Mouse (Mus musculus): ENCODE measurements around the gene Rin3.
"Not testable (repeated sequence)": the region's sequence is repeated elsewhere in the genome, so short reads cannot be mapped to it uniquely, and the experiment has no call there.

Rin3 gene

DNA sequence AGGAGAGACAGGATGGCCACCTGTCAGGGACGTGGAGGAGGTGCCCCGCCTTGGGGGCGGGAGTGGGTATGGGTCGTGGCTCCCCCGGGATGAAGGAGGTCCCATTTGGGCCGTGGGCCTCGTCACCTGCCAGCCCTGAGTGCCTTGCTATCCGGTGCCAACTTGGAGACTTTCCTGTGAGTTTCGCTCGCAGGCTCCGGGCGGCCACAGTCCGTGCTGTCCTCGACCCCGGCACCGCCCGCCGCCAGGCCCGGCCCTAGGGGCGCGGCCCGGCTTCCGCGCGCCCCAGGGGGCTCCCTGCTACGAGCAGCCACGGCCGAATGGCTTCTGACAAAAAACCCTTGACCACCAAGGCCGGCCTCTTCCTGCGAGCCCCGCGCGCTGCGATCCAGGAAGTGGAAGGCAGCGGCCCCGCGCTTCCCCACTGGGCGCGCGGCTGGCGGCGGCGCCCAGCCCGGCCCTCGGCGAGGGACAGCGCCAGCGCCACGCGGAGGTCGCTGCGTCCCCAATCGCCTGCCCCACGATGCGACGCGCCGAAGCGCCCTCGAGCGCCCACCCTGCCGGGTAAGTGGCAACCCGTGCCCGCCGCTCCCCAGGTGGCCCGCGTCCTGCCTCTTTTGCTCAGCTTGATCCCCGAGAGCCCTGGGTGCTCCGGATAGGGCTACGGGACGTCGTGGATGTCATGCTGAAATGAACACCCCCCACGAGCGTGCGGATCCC is at the start of gene Rin3:
Gene Rin3, plus strand, starts transcription at position 286 of the 720 bp plus-strand sequence.
- DNase-seq (ENCODE audit: low spot score), result no peak

DNA sequence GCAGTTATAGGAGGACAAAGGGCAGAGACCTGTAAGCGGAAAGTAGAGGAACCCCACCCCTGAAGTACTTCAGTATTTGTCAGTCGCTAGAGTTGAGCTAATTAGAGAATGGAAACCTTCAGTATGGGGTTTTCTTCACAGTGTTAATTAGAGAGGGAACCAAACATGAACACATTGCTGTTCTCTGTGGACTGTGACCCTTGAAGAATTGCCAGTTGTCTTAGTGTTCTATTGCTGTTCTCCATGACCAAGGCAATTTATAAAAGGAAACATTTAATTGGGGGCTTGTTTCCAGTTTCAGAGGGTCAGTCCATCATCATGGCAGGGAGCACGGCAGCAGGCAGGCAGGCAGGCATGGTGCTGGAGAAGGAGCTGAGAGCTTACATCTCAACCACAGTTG is 47.3 kb upstream of the Rin3 start:
- no peak for DNase-seq (ENCODE audit: low spot score)

DNA sequence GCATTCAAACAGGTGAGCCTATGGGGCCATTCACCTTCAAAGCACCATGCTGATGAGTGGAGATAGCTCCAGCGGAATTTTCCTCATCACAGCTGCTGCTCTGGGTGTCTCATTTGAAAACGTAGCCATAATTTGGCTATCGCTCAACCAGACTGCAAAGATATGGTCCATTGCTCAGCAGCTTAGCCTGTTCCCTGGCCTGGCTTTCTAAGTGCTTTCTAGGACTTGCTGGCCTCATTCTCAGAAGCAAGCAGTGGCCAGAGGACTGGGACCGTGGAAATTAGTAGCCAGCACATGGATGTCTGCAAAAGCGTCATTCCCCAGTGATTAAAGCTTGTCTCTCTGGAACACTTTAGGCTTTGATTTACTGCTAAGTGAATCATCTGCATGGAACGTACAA is 46.5 kb upstream of the Rin3 start:
- no peak for DNase-seq (ENCODE audit: low spot score)

DNA sequence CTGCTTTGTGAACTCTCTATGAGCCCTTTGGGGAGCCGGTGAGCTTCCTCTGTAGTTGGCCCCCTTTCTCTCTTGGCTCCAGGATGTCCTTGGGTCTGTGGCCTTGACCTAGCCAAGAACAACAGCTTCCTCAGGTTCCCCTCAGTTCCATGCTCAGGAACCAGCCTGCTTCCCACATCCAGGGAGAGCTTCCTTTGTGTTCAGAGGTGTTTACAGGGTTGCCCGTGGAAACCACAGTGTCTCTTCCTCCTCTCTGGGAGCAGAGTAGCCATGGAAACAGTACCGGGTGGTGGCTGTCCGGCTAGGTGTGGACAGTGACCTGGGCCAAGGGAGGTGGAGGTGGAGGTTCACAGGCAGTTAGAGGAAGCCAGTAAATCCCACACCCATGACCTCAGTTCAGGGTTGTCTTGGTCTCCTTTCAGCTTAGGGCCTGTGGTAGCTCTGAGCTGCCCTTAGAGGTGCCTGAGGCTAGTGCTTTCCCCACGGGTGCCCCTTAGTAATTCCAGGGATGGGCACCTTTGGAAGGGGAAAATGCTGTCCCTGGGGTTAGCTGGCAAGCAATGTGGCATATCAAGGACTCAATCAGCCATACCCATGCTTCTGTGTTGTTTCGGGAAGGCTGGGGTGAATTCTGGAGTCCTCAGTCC is 40.6 kb upstream of the Rin3 start:
- DNase-seq (ENCODE audit: low spot score), result no peak

GRCm38 (mm10) chr12:102243915-102244314 is 38.9 kb upstream of the Rin3 start:
- no peak for DNase-seq (ENCODE audit: low spot score)

DNA sequence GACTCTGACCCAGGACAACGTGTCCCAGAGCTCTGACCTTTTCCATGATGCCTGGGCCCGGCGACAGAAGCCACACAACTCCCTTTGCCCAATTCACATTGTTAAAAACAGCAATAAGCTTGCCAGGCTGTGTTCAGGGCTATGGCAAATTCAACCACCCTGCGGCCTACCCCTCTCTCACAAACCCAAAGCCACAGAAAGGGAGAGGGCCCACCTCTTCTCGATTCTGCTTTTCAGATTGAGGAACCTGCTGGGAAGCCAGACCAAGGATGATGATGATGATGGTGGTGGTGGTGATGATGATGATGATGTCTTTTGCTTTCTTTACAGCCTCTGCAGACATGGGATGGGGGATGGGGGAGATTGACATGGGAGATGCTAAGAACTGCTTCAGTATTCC is 36.6 kb upstream of the Rin3 start:
- DNase-seq (ENCODE audit: low spot score), result no peak

DNA sequence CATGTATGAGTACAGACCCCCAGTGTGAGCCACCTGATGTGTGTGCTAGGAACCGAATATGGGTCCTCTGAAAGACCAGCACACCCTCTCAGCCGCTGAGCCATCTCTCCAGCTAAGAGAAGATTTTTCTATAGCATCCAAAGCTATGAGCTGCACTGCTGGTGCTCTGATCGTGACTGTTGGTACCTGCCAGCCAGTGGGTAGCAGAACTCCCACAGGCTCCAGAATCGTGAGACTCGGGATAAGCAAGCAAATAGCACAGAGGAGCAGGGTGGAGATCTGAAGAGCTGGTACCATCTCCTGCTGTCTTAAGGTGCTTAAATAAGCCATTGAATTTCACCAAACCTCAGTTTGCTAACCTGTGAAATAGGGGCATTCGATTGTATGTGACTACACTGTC is 34.7 kb upstream of the Rin3 start:
- no peak for DNase-seq (ENCODE audit: low spot score)

- no peak for DNase-seq (ENCODE audit: low spot score)
These were observed 32.5 kb upstream of the Rin3 start for GRCm38 (mm10) chr12:102250316-102250715.

DNA sequence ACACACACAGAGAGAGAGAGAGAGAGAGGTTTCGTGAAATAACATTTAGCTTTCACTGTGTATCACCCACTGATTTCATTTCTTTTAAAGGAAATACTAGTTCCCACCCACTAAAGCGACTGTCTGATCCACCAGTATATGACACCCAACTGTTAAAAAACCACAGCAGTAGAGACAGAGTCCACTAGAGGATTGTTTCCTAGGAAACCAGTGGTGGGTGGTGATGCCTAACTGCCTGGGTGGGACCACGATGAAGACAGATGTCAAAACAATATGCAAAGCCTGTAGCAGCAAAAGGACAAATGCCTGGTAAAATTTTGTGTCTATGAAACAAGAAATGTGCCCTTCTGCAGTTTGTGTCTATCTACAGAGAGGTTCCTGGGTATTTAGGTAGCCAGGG is 31.8 kb upstream of the Rin3 start:
- no peak for DNase-seq (ENCODE audit: low spot score)

DNA sequence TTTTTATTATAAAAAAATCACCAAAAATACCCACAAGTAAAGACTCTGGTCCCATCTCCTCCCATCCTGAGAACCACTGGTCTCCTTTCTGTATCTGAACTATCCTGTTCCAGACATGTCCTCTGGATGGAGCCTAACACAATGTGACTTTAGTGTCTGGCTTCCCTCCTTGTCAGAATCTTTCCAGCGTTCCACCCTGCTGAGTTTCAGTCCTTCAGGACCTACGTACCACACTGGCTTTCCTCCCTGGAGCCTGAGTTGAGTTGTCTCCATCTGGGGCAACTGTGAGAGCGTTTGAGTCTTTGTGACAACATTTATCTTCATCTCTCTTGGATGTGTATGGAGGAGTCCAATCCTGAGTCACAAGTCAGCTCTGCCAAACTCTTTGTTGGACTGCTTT is 30.9 kb upstream of the Rin3 start:
- DNase-seq (ENCODE audit: low spot score), result no peak

GRCm38 (mm10) chr12:102252525-102252924 is 30.3 kb upstream of the Rin3 start:
- no peak for DNase-seq (ENCODE audit: low spot score)

DNA sequence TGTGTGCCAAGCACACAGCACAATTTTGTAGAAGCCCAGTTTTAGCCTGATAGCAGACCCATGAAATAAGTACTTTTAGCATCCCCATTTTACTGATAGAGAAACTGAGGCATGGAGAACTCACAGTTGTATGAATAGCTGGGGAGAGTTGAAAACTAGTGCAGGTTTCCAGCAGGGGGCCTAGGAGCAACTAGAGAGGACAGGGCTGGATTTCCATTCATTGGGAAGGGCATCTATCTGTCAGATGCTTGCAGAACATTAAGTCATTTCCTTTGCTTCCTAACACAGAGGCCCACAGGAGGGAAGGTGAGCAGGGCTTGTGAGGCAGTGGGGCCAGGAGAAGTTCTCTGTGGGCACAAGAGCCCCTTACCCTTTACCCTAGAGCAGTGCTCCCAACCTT is 27.8 kb upstream of the Rin3 start:
- no peak for DNase-seq (ENCODE audit: low spot score)

- peak; percentile 4 for DNase-seq (ENCODE audit: low spot score)
These were observed 24.2 kb upstream of the Rin3 start for GRCm38 (mm10) chr12:102258522-102259112.

- no peak for DNase-seq (ENCODE audit: low spot score)
These were observed 20.9 kb upstream of the Rin3 start for GRCm38 (mm10) chr12:102261933-102262396.

GRCm38 (mm10) chr12:102262809-102263208 is 20.0 kb upstream of the Rin3 start:
- DNase-seq (ENCODE audit: low spot score), result no peak

GRCm38 (mm10) chr12:102263249-102263648 is 19.6 kb upstream of the Rin3 start:
- no peak for DNase-seq (ENCODE audit: low spot score)

DNA sequence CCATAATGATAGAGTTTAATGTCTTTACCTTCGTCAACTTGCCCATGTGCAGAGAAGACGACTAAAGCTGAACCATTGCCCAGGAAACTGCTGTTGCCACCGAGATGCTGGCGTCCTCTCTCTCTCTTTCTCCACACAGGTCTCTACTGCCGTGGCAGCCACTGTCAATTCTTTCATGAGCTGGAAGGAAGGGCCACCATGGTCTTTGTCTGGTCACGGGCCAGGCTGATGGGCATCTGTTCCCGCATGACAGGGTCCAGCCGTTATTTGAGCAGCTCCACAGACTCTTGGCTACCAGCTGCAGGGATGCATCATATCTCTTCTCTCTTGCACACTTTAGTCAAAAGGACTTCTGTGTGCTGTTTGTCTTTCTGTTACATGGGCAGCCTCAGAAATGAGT is 16.4 kb upstream of the Rin3 start:
- no peak for DNase-seq (ENCODE audit: low spot score)

DNA sequence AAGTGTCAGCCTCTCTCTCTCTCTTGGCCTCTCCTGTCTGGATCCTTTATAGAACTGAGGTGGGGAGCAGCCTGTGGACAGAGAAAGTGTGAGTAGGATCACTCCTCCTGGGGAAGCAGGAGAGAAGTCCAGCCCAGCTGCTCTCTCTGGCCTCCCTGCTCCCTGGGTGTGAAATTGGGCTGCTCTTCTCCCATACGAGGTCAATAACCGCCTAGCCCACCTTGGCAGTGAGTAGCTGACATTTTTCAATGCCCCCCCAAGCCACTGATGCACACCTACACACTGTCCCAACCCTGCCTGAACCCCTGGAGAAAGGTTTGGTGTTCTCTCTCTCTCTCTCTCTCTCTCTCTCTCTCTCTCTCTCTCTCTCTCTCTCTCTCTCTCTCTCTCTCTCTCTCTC is 13.7 kb upstream of the Rin3 start:
- DNase-seq (ENCODE audit: low spot score), result no peak

- DNase-seq (ENCODE audit: low spot score), result no peak
These were observed 12.0 kb upstream of the Rin3 start for GRCm38 (mm10) chr12:102270776-102271405.

DNA sequence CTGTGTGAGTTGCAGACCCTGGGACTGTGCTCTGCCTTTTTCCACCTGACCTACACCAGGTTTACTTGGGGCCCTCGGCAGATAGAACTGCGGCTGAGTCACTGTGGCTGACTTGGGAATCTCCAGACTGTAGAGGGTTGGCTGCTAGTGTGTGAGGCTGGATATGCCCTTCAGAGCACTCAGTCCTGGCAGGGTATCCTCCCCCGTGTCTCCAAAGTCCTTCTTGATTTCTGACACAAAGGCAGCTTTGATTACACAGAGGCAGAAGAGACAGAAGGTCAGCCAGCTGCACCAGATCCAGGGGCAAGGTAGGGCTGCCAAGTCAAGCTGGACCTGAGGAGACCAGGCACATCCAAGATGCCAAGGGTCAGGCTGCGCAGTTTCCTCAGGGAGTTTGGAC is 11.4 kb upstream of the Rin3 start:
- no peak for DNase-seq (ENCODE audit: low spot score)

- DNase-seq (ENCODE audit: low spot score), result no peak
These were observed 6.9 kb upstream of the Rin3 start for GRCm38 (mm10) chr12:102275833-102276443.

DNA sequence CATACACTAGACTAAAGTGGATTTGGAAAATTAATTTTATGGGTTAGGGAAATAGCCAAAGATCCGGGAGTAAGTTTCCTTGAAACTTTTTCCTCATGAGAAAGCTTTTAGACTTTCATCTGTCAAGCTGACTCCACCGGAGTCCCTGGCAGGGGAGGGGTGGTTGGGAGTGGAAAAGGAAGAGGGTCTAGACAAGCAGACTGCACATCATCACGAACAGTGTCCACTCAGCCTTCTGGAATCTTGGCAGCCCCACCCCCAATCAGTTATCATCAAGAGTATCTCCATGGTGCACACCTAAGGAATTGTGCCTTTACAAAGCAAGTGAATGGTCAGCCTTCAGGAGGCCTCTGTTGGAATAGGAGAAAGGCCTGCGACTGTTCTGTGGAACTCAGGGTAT is 2.6 kb upstream of the Rin3 start:
- not testable (repeated sequence) for DNase-seq (ENCODE audit: low spot score)

Data from c-Kit-positive CD71-positive TER-119-positive erythroid progenitor cells, embryonic 14.5 days (primary cell).